Comparison of ENCODE assay signal across 8 mouse cellular contexts in the genomic region with DNA sequence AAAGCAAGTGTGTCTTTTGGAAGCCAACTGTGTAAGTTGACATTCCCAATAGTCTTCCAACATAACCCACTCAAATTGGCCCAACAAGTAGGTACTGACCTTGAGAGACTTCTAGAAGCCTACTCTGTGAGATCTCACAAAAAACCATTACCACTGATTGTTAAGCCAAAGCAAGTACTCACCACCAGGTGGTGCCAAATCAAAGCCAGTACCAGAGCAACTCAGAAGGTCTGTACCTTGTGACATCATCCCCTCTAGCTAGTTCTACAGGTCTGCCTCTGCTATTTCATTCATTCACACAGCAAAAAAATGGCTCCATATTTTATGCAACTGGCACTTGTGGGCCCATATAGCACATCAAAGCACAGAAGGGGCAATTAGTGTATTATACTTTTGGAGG. TPM values are rescaled to one million over a fixed set of nuclear protein-coding genes. Genes with fewer than 3 reads are reported as not detected.
A peak's percentile ranks its signal among the peaks of the same experiment; 100 is the strongest.
DNase-seq lines count a peak whose midpoint lies in the region; ATAC-seq and TF ChIP-seq lines count a peak whose summit lies in the region.

No protein-coding gene starts in this region.

- peak; percentile 33 for DNase-seq in hindbrain, embryonic 10.5 days (ENCODE audit: low spot score)
- DNase-seq in CD4-positive, CD25-positive, alpha-beta regulatory T cell, adult 2 months (ENCODE audit: low read depth, low spot score) = peak; percentile 86
- peak; percentile 54 for DNase-seq in adrenal gland, postnatal 25 days
- DNase-seq in kidney, adult 9 months = peak; percentile 72
- peak; percentile 90 for DNase-seq in lung, postnatal 0 days (ENCODE audit: low spot score)
- peak; percentile 19 to 62 for DNase-seq in spleen, postnatal 14 days (ENCODE audit: low spot score in 2 of 2)

- no peak overlapping the region for H3K4me3 ChIP-seq in hindbrain, embryonic 10.5 days
- H3K4me3 ChIP-seq in hindbrain, embryonic 12.5 days = no peak overlapping the region
- no peak overlapping the region for H3K4me3 ChIP-seq in lung, postnatal 0 days (ENCODE audit: low read depth, low read length)

- peak; percentile 91 for TF ChIP-seq CTCF in lung, postnatal 0 days (IDR thresholded peaks at IDR 0.05)

- no peak overlapping the region for H3K27ac ChIP-seq in hindbrain, embryonic 10.5 days
- H3K27ac ChIP-seq in hindbrain, embryonic 12.5 days = no peak overlapping the region
- no peak overlapping the region for H3K27ac ChIP-seq in lung, postnatal 0 days (ENCODE audit: low read length)

- no peak overlapping the region for H3K9ac ChIP-seq in hindbrain, embryonic 12.5 days
- no peak overlapping the region for H3K9ac ChIP-seq in lung, postnatal 0 days (replicated peaks; ENCODE audit: low read depth)

- no peak for TF ChIP-seq EP300 in lung, postnatal 0 days (IDR thresholded peaks at IDR 0.05)

- H3K36me3 ChIP-seq in hindbrain, embryonic 10.5 days = no peaks in the 10 kb centered on the region
- no peaks in the 10 kb centered on the region for H3K36me3 ChIP-seq in hindbrain, embryonic 12.5 days
- H3K36me3 ChIP-seq in lung, postnatal 0 days (ENCODE audit: insufficient read depth, low read length) = no peaks in the 10 kb centered on the region

- no peak overlapping the region for H3K4me2 ChIP-seq in hindbrain, embryonic 12.5 days (replicated peaks)
- H3K4me2 ChIP-seq in lung, postnatal 0 days (replicated peaks; ENCODE audit: low read depth, low read length) = no peak overlapping the region

- H3K4me1 ChIP-seq in hindbrain, embryonic 10.5 days (replicated peaks) = peaks cover 7% of the 10 kb centered on the region
- H3K4me1 ChIP-seq in hindbrain, embryonic 12.5 days = no peaks in the 10 kb centered on the region
- H3K4me1 ChIP-seq in lung, postnatal 0 days (ENCODE audit: insufficient read depth, low read depth, low read length) = no peaks in the 10 kb centered on the region

- no peak for ATAC-seq in hindbrain, embryonic 12.5 days (ENCODE audit: low FRiP score)
- ATAC-seq in erythroid progenitor cell, adult 5-6 weeks (replicated peaks; ENCODE audit: low FRiP score, poor library complexity, severe bottlenecking) = peak; percentile 86
- peak; percentile 56 for ATAC-seq in lung, postnatal 0 days

- H3K9me3 ChIP-seq in hindbrain, embryonic 10.5 days = no peaks in the 10 kb centered on the region
- no peaks in the 10 kb centered on the region for H3K9me3 ChIP-seq in hindbrain, embryonic 12.5 days (replicated peaks)
- H3K9me3 ChIP-seq in lung, postnatal 0 days (ENCODE audit: low read length) = no peaks in the 10 kb centered on the region

- H3K27me3 ChIP-seq in hindbrain, embryonic 10.5 days (ENCODE audit: insufficient read depth, poor library complexity, severe bottlenecking) = no peaks in the 10 kb centered on the region
- no peaks in the 10 kb centered on the region for H3K27me3 ChIP-seq in hindbrain, embryonic 12.5 days
- no peaks in the 10 kb centered on the region for H3K27me3 ChIP-seq in lung, postnatal 0 days (replicated peaks; ENCODE audit: insufficient read depth, low read length)

RNA-seq across cellular contexts. Expression of a gene that starts 51.6 kb away (rescaled TPM):
- 76.8 and 105 TPM in 2 replicates for polyA plus RNA-seq in hindbrain, embryonic 10.5 days (2016; fragmentation: Nextera tagmentation; extraction: Ambion mirVana)
- polyA plus RNA-seq in hindbrain, embryonic 12.5 days (2016; fragmentation: Nextera tagmentation; extraction: Ambion mirVana) = 80.9 and 89.7 TPM in 2 replicates
- total RNA-seq in adrenal gland, postnatal 25 days (2021) = 46.2 and 52.6 TPM in 2 replicates
- total RNA-seq in erythroid progenitor cell, adult 5-6 weeks (2015; ENCODE audit: low replicate concordance) = 28.9 and 46.5 TPM in 2 replicates
- total RNA-seq in erythroid progenitor cell, adult 5-6 weeks (2017; ENCODE audit: low replicate concordance) = 25.9 and 44.2 TPM in 2 replicates
- polyA plus RNA-seq in lung, postnatal 0 days (2015; fragmentation: Nextera tagmentation; extraction: Ambion mirVana) = 30.4 and 30.6 TPM in 2 replicates

Comparison
In these comparisons a context has a peak if more than half of its experiments do, and no peak if none do; other contexts are left out.
1. DNase-seq: peak in every context shown above with its lines; median percentile 90 in lung, postnatal 0 days; 86 in CD4-positive, CD25-positive, alpha-beta regulatory T cell, adult 2 months; 72 in kidney, adult 9 months; 54 in adrenal gland, postnatal 25 days; 40 in spleen, postnatal 14 days; 33 in hindbrain, embryonic 10.5 days.